Mouse (Mus musculus): Measurements from ENCODE around the gene Plekhm2. TPM values are rescaled to one million over a fixed set of nuclear protein-coding genes. Genes with fewer than 3 reads are reported as not detected.

Plekhm2 gene
- polyA plus RNA-seq, 1 experiment from 2014 or later = 6.3 TPM

DNA sequence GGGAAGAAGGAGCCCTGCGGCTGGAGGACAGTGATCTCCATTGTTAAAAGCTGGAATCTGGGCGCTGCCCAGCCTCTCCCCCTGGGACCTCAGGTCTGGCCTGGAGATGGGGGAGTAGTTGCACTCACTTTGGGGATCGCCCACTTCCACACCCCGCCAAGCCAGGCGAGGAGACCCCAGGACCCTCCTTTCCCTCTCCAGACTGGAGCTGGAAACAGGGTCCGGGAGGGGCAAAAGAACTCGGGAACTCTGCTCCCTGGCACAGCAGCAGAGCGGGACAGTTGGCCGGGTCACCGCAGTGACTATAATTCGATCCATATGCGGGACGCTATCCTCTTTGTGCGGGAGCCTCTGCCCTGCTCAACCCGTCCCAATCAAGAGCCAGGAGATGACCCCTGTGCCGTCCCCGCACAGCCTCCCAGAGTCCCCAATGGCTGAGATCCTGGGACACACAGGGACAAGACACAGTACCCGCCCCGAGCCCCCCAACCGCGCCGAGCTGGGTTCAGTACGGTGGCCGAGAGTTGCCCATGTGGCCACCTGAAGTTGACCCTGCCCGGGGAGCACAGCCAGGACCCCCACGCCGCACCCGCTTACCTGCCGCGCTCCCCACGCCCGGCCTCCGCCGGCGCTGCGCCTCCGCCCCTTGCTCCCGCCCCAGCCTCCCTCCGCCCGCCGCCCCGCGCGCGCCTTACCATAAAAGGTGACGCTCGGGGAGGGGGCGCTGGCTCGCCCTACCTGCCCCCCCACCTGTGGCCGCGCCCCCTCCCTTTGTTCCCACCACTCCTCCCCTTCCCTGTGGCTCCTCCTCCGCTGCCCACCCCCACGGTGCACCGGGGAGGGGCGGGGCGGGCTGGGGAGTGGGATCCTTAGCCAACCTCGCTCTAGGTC lies 65.2 kb downstream of the Plekhm2 start:
- under 1% methylated on average over 55 of the region's 57 CpGs for WGBS
- Histone ChIP-seq H3K27ac (ENCODE audit: low read length) (peak overlapping the region; percentile 92), H3K36me3 (ENCODE audit: control insufficient read depth, insufficient read depth, low read length) (no peaks in the 10 kb centered on the region), H3K4me3 (replicated peaks; ENCODE audit: low read length) (peak overlapping the region; percentile 72), H3K9me3 (replicated peaks; ENCODE audit: control insufficient read depth, low read length) (no peaks in the 10 kb centered on the region), H3K4me1 (ENCODE audit: control insufficient read depth, insufficient read depth, low read length) (peaks cover 31% of the 10 kb centered on the region), H3K9ac (ENCODE audit: low read length) (peak overlapping the region; percentile 90), H3K4me2 (ENCODE audit: low read depth, low read length) (peak overlapping the region; percentile 89), H3K27me3 (ENCODE audit: control insufficient read depth, insufficient read depth, low read length) (no peaks in the 10 kb centered on the region)
- ATAC-seq (ENCODE audit: insufficient read depth, low FRiP score) = peak; percentile 20; the same call in 1 of the 2 replicates

DNA sequence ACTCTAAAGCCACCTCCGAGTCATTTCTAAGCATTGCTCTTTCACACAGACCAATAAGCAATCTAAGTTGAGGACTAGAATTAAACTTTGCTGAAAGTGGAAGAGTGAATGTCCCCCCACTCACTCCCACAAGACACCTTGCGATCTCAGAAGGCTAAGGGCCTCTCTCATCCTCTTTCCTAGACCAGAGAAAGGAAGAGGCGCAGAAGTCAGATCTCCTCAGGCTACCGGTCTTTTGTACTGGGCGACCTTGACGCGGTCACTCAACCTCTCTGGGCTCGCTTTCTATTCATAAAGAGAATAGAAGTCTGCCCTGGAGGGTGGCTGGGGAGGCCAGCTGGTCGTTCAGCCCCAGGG lies 65.8 kb downstream of the Plekhm2 start:
- Histone ChIP-seq H3K4me3 (replicated peaks; ENCODE audit: low read length) (peak overlapping the region; percentile 72), H3K4me2 (ENCODE audit: low read depth, low read length) (peak overlapping the region; percentile 89), H3K36me3 (ENCODE audit: control insufficient read depth, insufficient read depth, low read length) (no peaks in the 10 kb centered on the region), H3K27me3 (ENCODE audit: control insufficient read depth, insufficient read depth, low read length) (no peaks in the 10 kb centered on the region), H3K9ac (ENCODE audit: low read length) (peak overlapping the region; percentile 90), H3K9me3 (replicated peaks; ENCODE audit: control insufficient read depth, low read length) (no peaks in the 10 kb centered on the region), H3K27ac (ENCODE audit: low read length) (peak overlapping the region; percentile 92), H3K4me1 (ENCODE audit: control insufficient read depth, insufficient read depth, low read length) (peaks cover 25% of the 10 kb centered on the region)
- 1% methylated on average over 9 of the region's 9 CpGs for WGBS
- no peak for ATAC-seq (ENCODE audit: insufficient read depth, low FRiP score)

DNA sequence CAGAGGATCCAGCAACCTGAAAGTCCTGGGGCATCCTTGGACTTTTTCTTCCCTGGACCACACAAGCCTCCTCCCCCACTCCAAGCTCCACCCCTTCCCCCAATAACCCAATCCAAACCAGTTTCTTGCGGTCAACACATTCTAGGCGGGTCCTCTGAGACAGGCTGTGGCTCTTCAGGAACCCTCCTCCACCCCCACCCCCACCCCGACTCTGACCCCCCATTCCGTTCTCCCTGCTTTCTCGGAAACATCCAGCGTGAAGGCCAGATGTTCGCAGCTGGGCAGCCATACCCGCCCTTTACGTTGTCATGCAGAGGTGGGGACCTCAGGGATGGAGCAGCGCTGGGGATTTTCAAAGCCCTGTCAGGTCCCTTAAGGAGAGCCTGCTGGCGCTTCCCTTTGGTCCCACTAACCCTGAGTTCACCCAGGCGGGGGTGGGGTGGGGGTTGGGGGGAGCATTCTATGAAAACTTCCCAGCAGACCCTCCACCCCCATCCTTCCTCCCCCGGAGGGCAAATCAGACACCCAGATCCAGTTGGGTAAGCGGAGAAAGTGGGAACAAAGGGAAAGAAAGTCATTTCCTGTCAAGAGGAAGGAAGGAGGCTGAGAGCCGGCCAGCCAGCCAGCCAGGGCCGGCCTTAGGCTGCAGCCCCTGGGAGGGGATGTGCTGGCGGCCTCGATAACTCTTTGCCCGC lies 66.4 kb downstream of the Plekhm2 start:
- H3K4me1 ChIP-seq (ENCODE audit: control insufficient read depth, insufficient read depth, low read length) = peaks cover 24% of the 10 kb centered on the region
- no peaks in the 10 kb centered on the region for H3K27me3 ChIP-seq (ENCODE audit: control insufficient read depth, insufficient read depth, low read length)
- peak overlapping the region; percentile 72 for H3K4me3 ChIP-seq (replicated peaks; ENCODE audit: low read length)
- H3K9me3 ChIP-seq (replicated peaks; ENCODE audit: control insufficient read depth, low read length) = no peaks in the 10 kb centered on the region
- peak overlapping the region; percentile 92 for H3K27ac ChIP-seq (ENCODE audit: low read length)
- ATAC-seq (ENCODE audit: insufficient read depth, low FRiP score) = peak; percentile 74
- peak overlapping the region; percentile 89 for H3K4me2 ChIP-seq (ENCODE audit: low read depth, low read length)
- WGBS = 2% methylated on average over 19 of the region's 19 CpGs
- 0 out of 2 replicates have a peak, but pooled peaks cover 1% of the 10 kb centered on the region for H3K36me3 ChIP-seq (ENCODE audit: control insufficient read depth, insufficient read depth, low read length)
- H3K9ac ChIP-seq (ENCODE audit: low read length) = peak overlapping the region; percentile 90

DNA sequence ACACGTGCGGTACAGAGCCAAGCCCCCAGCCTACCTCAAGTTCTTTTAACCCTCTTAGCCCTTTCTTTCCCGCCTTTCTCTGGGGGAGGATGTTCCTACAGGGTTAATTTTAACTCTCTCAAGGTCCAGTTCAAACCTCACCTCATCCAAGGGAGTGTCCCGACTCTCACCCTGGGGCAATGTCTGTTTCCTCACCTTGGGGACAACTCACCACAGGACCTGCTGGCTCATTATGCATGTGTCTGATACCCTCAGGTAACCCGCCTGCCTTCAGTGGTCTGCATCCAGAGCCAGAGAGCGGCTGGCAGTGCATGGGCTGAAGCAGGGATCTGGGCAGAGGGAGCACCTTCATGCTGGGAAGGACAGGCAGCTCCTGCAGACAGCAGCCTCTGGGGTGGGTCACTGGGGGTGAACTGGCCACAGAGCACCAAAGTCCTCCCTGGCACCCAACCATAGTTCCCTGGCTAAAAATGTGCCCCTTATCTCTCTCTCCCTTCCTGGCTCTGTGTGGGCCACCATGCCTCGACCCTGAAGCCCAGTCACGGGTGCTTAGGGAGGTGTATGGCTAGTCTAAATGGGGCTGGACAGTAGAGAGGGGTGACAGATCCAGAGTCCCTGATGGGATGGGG lies 67.9 kb downstream of the Plekhm2 start:
- 0 out of 2 replicates have a peak, but pooled peaks cover 5% of the 10 kb centered on the region for H3K36me3 ChIP-seq (ENCODE audit: control insufficient read depth, insufficient read depth, low read length)
- H3K4me3 ChIP-seq (replicated peaks; ENCODE audit: low read length) = no peak overlapping the region
- no peaks in the 10 kb centered on the region for H3K9me3 ChIP-seq (replicated peaks; ENCODE audit: control insufficient read depth, low read length)
- no peaks in the 10 kb centered on the region for H3K27me3 ChIP-seq (ENCODE audit: control insufficient read depth, insufficient read depth, low read length)
- H3K4me2 ChIP-seq (ENCODE audit: low read depth, low read length) = no peak overlapping the region
- WGBS = 85% methylated on average over 8 of the region's 8 CpGs
- ATAC-seq (ENCODE audit: insufficient read depth, low FRiP score) = no peak
- H3K4me1 ChIP-seq (ENCODE audit: control insufficient read depth, insufficient read depth, low read length) = peaks cover 18% of the 10 kb centered on the region
- H3K9ac ChIP-seq (ENCODE audit: low read length) = no peak overlapping the region
- no peak overlapping the region; the same call in 1 of the 2 replicates for H3K27ac ChIP-seq (ENCODE audit: low read length)

DNA sequence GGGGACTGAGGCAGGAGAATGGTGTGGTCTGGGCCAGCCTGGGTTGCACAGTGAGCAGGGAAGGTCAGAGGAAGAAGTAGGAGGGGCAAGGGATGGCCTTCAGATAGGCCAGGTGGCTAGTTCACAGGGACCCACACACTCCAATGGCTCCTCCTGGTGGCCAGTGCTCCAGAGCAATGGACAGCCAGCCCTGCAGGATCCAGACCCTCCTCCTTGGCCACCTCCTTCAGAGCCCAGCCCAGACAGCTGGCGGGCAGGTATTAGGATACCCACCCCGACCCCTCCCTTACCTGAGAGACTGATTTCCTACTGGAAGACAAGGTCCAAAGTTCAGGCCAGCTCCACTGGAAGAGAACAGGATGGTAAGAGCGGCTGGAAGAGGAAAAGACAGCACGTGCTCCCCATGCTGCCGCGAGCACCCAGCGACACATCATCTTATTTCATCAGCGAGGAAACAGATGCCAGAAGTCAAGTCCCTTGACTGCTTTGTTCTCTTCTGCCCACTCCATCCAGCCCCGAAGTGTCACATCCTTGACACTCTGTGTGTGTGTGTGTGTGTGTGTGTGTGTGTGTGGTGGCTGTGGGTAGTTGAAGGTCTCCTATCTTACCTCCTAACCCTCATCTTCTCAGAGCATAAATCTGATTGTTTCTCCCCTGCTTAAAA lies 69.0 kb downstream of the Plekhm2 start:
- no peak; the same call in 1 of the 2 replicates for ATAC-seq (ENCODE audit: insufficient read depth, low FRiP score)
- 72% methylated on average over 9 of the region's 9 CpGs for WGBS
- no peaks in the 10 kb centered on the region for H3K9me3 ChIP-seq (replicated peaks; ENCODE audit: control insufficient read depth, low read length)
- no peaks in the 10 kb centered on the region for H3K27me3 ChIP-seq (ENCODE audit: control insufficient read depth, insufficient read depth, low read length)
- H3K36me3 ChIP-seq (ENCODE audit: control insufficient read depth, insufficient read depth, low read length) = 0 out of 2 replicates have a peak, but pooled peaks cover 8% of the 10 kb centered on the region
- H3K9ac ChIP-seq (ENCODE audit: low read length) = no peak overlapping the region
- H3K4me1 ChIP-seq (ENCODE audit: control insufficient read depth, insufficient read depth, low read length) = peaks cover 12% of the 10 kb centered on the region
- H3K4me2 ChIP-seq (ENCODE audit: low read depth, low read length) = no peak overlapping the region
- no peak overlapping the region for H3K4me3 ChIP-seq (replicated peaks; ENCODE audit: low read length)
- H3K27ac ChIP-seq (ENCODE audit: low read length) = no peak overlapping the region

DNA sequence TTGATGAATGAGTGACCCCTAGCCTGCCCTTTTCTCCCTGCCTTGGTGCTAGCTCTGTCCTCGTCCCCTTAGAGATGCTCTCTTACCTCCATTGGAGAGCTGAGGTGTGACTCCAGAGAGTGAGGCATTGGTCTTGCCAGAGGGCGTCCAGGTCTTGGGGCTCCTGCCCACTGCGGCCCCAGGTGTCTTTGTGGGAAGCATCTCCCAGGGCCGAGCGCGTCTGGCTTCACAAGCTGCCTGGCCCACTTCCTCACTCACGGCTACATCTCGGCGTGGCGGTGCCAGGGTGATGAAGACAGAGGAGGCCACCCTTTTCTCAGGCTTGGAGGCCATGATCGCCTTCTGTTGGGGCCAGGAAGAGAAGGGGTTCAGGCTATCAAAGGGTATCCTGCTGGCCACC lies 69.6 kb downstream of the Plekhm2 start:
- no peak overlapping the region for H3K27ac ChIP-seq (ENCODE audit: low read length)
- no peak for ATAC-seq (ENCODE audit: insufficient read depth, low FRiP score)
- 89% methylated on average over 11 of the region's 11 CpGs for WGBS

DNA sequence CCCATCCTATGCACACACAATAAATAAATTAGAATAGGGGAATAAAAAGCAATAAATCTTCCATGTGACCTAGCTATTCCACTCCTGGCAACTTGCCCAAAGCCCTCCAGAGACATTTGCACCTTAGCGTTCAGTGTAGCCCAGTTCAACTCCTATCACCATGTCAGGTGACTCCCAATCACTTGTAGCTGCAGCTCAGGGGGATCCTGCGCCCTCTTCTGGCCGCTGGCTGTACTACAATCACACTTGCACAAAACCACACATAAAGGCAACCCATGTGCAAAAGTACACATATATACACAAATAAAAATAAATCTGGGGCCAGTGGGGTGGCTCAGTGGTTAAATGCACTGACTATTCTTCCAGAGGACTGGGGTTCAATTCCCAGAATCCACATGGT lies 73.2 kb downstream of the Plekhm2 start:
- 35% methylated on average over 3 of the region's 3 CpGs for WGBS
- ATAC-seq (ENCODE audit: insufficient read depth, low FRiP score) = no peak
- H3K4me3 ChIP-seq (replicated peaks; ENCODE audit: low read length) = no peak overlapping the region

More for the DNA sequence above, 69.6 kb downstream of the Plekhm2 start:
- H3K4me3 ChIP-seq (replicated peaks; ENCODE audit: low read length) = no peak overlapping the region
- H3K9me3 ChIP-seq (replicated peaks; ENCODE audit: control insufficient read depth, low read length) = no peaks in the 10 kb centered on the region
- no peaks in the 10 kb centered on the region for H3K27me3 ChIP-seq (ENCODE audit: control insufficient read depth, insufficient read depth, low read length)
- peaks cover 7% of the 10 kb centered on the region for H3K4me1 ChIP-seq (ENCODE audit: control insufficient read depth, insufficient read depth, low read length)
- 0 out of 2 replicates have a peak, but pooled peaks cover 8% of the 10 kb centered on the region for H3K36me3 ChIP-seq (ENCODE audit: control insufficient read depth, insufficient read depth, low read length)
- H3K9ac ChIP-seq (ENCODE audit: low read length) = no peak overlapping the region
- no peak overlapping the region for H3K4me2 ChIP-seq (ENCODE audit: low read depth, low read length)

DNA sequence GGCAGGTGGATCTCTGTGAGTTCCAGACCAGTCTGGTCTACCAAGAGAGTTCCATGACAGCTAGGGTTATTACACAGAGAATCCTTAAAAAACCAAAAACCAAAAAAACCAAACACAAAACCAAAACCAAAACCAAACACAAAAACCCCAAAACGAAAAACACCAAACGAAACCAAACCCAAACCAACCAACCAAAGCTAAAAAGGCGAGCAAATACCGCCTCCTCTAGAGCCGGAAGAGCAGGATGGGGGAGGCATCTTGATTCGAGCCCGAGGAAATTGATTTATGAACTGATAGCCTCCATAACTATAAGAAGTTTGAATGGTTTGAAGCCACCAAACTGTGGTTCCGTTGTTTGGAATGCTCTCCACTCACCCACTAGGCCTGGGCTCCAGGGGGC lies 80.8 kb downstream of the Plekhm2 start:
- no peak overlapping the region for H3K9ac ChIP-seq (ENCODE audit: low read length)
- 93% methylated on average over 8 of the region's 8 CpGs for WGBS
- H3K36me3 ChIP-seq (ENCODE audit: control insufficient read depth, insufficient read depth, low read length) = peaks cover 15% of the 10 kb centered on the region
- no peaks in the 10 kb centered on the region for H3K9me3 ChIP-seq (replicated peaks; ENCODE audit: control insufficient read depth, low read length)
- no peak overlapping the region for H3K4me3 ChIP-seq (replicated peaks; ENCODE audit: low read length)
- H3K4me1 ChIP-seq (ENCODE audit: control insufficient read depth, insufficient read depth, low read length) = no peaks in the 10 kb centered on the region
- no peak overlapping the region for H3K27ac ChIP-seq (ENCODE audit: low read length)
- no peaks in the 10 kb centered on the region for H3K27me3 ChIP-seq (ENCODE audit: control insufficient read depth, insufficient read depth, low read length)
- H3K4me2 ChIP-seq (ENCODE audit: low read depth, low read length) = no peak overlapping the region
- ATAC-seq (ENCODE audit: insufficient read depth, low FRiP score) = no peak

More for the DNA sequence above, 73.2 kb downstream of the Plekhm2 start:
- Histone ChIP-seq H3K27me3 (ENCODE audit: control insufficient read depth, insufficient read depth, low read length) (no peaks in the 10 kb centered on the region), H3K27ac (ENCODE audit: low read length) (no peak overlapping the region), H3K9me3 (replicated peaks; ENCODE audit: control insufficient read depth, low read length) (no peaks in the 10 kb centered on the region), H3K4me2 (ENCODE audit: low read depth, low read length) (no peak overlapping the region), H3K9ac (ENCODE audit: low read length) (no peak overlapping the region), H3K36me3 (ENCODE audit: control insufficient read depth, insufficient read depth, low read length) (peaks cover 14% of the 10 kb centered on the region), H3K4me1 (ENCODE audit: control insufficient read depth, insufficient read depth, low read length) (no peaks in the 10 kb centered on the region)

Measured in stomach, embryonic 16.5 days (tissue).